Mouse (Mus musculus) inflammation-experienced regulatory T-cells, adult 6 months (primary cell): ENCODE data around the gene Adamts9. TPM values are rescaled to one million over a fixed set of nuclear protein-coding genes. Genes with fewer than 3 reads are reported as not detected.

Experiments used
- ATAC-seq: one replicate; pipeline ENCODE4 v1.8.0; 2017
- polyA plus RNA-seq, 3 experiments: library from polyadenylated mRNA; unstranded; fragments of 100-300 nt; shearing (Covaris generic); gene quantifications; one replicate each; pipeline ENCODE4 v1.2.1; 2017

Gene Adamts9
- polyA plus RNA-seq, 3 experiments from 2014 or later: 0.20 to 0.35 TPM; not detected in 1

GRCm38 (mm10) chr6:92724394-92724793, 218.9 kb downstream of the Adamts9 start:
- no peak for ATAC-seq

Other genes with a start within 250 kb of the Adamts9 start
- not detected for gene Prickle2, start 237.3 kb downstream of the Adamts9 start, polyA plus RNA-seq
- gene A730049H05Rik, start 127.0 kb downstream of the Adamts9 start, polyA plus RNA-seq: under 1 TPM in 1 of 3 experiments, not detected in 2; 0.27 TPM
- gene Gm15737, start 74.1 kb downstream of the Adamts9 start, polyA plus RNA-seq: not detected